Mouse (Mus musculus) cerebellum, adult 18-20 months (tissue): ENCODE data around the gene 2010109A12Rik.

Experiments used
- DNase-seq, 2 experiments: peaks; one replicate each; pipeline ENCODE4 v3.0.0; 2021

2010109A12Rik gene

DNA sequence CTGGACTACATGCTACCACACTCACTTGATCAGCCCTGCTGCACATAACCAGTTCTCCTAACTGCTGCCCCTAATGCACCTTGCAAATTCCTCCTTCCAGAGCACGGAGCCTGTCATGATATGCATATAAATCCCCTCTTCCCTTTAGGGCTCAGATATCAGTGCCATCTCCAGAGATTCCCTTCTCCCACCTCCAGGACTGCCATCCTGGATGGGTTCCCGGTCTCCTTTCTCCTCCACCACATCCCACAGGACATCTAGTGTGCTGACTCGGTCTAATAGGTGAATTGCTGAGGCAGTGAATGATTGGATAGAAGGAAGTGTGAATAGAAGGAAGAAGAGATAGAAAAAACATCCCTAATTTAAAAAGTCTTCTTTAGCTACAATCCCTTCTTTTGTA lies 25.4 kb downstream of the 2010109A12Rik start:
- peak; percentile 48 to 55 for DNase-seq

DNA sequence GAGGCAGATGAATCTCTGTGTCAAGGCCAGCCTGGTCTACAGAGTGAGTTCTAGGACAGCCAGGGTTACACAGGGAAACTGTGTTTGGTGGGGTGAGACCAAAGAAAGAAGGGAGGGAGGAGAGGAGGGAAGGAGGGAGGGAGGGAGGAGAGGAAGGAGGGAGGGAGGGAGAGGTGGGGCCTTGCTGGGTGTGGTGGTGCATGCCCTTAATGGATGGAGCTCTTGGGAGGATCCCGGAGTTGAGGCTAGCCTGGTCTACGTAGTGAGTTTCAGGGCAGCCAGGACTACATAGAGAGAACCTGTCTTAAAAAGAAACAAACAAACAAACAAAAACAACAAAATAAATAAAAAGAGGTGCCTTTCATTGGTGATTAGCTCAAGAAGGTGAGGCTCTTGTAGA lies 26.5 kb downstream of the 2010109A12Rik start:
- DNase-seq, result no peak

DNA sequence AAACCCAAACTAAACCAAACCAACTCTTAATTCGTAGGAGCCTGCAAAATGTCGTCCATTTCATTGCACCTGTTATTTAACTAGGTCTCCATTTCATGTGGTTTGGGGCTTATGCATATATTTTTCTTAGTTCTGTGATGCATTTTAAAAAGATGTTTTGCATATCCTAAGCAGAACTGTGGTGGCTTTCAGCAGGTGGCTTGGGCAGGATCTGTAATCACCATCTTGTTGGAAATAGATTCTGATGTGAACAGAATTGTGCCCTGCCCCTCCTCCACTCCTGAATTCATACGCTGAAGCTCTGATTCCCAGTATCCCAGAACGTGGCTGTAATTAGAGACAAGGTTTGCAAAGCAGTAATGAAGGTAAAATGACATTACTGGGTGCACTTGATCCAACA lies 27.8 kb downstream of the 2010109A12Rik start:
- DNase-seq, result peak; percentile 48 to 49

DNA sequence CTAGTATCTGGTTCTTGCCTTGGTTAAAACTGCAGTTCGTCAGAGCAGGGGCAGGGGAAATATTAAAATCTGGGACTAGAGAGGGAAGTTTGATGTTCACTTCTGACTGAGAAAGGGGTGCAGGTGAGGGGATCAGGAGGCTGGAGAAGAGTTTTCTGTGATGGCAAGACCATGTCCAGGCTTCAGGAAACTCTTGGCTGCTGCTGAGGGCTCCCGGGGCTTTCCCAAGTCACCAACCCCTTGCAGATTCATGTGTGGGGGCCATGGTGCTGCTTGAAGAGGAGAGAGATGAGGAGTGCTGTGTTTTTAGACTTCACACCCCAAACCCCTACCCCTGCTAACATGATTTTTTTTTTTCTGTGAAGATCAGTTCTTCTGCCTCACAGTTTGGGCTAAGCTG lies 28.3 kb downstream of the 2010109A12Rik start:
- no peak for DNase-seq

DNA sequence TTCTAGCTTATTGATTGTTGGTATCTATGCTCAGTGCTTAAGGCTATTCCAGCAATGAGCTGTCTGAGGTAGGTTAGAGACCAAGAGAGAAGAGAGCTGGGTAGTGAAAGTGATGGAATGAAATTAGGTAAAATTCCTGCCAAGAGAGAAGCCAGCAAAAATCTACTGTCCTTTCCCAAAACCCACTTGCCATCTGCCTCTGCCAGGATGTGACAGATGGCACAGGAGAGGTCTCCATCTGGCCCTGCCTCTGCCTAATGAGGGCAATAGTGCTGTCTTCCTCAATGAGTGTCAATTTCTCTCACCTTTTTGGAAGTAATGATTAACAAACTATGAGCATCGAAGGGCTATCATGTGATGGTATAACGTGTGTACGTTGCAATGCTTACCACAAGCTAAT lies 29.6 kb downstream of the 2010109A12Rik start:
- DNase-seq, result peak; percentile 96

DNA sequence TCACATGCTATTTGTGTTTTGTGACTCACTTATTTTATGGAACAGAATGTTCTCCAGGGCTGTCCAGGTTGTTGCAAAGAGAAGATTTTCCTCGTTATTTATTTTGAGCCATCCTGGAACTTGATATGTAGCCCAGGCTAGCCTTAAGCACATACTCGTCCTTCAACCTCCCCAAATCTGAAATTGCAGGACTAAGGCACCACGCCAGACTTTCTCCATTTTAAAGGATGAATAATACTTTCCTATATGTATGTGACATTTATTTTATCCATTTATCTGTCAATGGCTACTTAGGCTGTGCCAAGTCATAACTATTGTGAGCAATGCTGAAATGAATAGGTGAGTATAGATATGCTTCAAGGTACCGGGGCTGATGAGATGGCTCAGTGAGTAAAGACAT lies 30.2 kb downstream of the 2010109A12Rik start:
- DNase-seq, result peak in 1 of 2 experiments; percentile 48

DNA sequence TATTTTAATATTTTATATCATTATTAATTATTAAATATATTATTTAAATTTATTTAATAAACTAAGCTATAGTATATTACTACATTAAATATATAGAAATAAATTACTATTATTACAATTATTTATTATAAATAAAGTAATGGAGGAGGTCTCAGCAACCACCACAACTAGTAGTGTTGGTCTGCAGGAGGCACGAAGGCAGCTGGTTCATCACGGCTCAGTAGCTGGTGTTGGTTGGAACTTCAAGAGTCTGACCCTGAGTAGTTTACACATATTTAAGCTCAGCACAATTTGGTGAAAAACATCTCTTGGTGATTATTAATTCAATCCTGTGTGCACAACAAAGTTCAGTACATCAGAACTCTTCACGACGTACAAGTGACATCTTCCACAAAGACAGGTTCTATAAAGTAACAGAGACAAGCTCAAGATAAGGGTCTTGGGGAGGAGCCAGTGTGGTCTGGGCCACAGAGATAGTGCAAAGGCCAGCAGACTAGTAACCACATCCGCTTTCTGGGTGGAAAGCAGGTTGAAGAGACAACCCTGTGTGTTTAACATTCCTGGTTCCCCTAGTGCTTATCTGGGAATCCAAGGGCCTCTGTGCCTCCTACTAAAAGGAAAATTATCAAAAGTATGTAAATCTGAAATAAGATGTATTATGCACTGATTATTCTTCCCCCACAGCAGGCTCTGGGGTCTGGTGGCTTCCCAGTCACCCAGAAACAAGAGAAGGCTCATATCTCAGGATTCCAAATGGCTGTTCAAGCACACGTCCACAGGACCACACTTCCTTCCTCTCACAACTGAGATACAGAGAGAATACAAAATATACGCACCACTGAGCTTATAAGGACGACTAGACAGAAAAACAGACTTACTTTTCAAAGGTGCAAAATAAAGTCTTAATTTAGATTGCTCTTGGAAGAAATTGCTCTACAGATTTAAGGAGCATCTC lies 33.5 kb downstream of the 2010109A12Rik start:
- DNase-seq, result no peak

DNA sequence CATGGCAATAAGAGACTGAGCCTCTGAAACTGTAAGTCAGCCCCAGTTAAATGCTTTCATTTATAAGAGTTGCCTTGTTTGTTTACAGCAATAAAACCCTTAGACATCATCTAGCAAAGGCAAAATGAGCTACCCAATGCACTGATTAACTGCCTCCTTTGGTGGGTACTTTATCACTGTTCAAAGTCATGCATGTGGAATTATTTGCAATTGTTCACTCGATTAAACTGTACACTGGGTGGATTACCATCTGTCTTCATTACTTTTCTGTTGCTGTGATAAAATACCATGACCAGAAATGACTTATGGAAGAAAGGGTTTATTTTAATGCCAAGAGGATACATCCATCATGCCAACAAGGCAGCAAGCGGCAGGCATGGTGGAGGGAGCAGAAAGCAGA lies 39.0 kb downstream of the 2010109A12Rik start:
- DNase-seq, result no peak

DNA sequence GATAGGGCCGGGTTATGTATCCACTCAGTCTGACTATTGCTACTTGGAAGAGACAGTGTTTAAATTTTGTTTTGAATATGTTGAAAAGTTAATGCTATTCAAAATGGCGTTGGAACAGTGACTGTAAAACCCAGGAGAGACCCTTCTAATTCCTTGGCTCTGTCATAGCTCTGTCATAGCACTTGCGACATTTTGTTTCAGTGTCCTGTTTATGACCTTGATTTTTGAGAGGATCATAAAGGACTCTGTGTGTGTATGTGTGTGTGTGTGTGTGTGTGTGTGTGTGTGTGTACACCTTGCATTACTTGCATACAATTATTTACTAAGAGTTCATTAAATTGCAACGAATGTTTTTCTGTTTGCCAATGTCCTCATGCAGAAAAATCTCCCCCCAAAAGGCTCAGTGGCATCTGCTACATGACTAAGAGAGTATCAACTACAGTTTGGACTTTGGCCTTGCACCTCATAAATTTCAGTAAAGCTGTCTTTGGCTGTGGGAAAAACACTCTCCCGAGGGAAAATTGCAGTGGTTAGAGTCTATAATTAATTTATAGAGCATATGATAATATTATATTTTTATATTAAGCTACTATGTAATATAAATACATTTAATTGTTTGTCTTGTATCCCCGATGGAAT lies 43.7 kb downstream of the 2010109A12Rik start:
- no peak for DNase-seq

DNA sequence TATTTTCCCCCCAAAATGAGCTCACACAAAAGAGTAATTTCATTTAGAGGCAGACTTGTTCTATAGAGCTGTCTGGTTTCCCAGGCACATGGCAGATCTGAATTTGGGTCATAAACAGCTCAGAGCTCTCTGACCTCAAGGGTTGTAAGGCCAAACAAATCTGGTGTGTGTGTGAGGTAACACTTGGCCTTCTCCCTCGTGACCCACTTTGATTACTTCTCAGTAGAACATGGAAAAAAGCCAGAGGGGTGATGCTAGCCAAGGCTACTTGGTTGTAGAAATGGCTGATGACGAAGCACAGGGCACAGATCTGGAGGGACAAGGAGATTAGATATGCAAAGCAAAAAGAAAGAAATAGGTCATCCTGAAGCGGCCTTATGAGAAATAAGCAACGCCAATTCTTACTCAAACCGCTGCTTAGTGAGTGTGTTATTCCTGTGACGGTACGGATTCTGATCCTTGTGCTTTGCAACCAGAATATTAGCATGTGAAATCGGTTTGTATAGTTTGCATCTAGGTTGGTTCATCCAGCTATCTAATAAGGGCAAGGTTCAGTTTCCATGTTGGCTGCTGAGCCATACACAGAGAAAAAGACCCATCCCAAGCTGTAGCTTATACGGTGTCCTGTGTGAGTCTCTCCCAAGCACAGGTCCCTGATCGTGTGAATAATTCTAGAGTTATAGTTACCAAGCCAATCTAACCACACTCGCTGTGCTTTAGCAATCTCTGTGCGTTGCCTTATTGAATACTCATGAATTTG lies 44.9 kb downstream of the 2010109A12Rik start:
- DNase-seq, result peak; percentile 65 to 74

DNA sequence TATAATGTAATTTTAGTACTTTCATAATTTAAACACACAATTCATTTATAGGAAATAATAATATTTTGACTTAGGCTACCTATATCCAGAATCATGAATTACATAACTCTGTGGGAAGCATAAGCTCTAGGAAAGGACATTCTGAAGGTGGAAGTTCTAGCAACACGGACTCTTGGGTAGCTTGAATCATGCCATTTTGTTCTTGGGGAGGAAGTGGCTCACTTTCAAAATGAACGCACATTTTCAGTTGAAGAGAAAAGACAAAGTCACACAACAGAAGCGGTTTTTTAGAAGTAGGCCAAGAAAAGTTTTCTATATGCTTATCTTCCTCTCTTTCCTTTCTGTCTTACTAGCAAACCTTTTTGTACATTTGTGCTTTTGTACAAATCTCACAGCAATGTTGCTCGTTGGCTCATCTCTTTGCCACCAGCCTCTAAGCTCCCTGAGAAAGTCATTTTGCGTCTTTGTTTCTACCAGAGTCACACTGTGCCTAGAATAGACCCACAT lies 49.5 kb downstream of the 2010109A12Rik start:
- DNase-seq, result no peak

DNA sequence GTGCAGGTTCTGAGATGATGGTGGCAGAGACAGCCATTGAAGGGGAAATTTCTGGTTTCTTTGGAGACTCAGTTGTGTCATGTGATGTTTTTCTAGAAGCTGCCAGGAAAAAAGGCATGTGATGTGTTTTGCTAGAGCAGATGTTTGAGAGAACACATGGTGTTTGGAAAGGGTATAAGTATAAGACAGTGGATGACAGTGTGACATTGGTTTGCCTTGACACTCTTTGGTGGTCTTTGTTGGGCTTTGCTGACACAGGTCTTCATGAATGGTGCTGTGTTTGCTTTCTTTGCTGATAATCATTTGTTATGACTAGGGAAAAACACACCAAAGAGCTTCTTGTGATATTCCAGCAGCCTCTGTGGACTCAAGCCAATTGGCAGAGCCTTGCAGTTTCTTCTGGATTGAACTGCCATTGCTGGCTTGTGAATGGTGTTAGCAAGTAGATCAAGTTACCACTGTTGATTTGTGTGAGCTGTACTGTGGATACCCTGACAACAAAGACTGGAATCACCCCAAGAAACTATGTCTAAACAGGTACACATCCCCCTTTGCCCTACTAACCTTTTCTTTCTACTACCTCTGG lies 50.6 kb downstream of the 2010109A12Rik start:
- DNase-seq, result no peak

DNA sequence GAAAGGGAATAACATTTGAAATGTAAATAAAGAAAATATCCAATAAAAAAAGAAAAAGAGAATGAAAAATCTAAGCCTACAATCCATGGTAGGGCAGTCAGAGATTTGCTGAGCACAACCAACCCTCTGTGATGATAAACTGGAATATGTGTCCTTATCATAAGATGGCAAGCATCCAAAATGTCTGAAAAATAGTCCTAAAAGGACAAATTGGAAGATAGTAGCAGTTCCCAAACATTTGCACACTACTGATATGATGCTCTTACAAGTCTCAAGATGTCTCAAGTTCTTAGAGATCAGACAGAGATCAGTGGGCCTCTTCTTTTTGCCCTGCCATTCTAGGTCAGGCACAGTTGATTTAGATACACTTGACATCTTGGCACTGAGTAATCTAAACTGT lies 53.0 kb downstream of the 2010109A12Rik start:
- no peak for DNase-seq

DNA sequence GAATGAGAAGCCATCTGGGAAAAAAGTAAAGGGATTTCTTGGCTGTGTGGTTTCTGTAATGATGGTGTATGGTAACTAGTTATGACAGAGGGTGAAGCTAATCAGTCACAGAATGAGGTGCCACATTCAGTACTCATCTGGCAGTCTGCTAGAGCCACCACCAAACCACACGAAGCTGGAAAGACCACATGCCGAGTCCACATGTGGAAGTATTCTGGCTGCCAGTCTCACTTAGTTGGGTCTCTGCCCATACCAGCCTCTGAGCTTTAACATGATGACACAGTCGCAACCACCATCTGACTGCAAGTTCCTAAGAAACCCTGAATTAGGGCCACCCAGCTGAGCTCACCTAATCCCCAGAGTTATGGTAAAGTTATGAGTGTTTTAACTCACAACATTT lies 54.7 kb downstream of the 2010109A12Rik start:
- DNase-seq, result no peak

DNA sequence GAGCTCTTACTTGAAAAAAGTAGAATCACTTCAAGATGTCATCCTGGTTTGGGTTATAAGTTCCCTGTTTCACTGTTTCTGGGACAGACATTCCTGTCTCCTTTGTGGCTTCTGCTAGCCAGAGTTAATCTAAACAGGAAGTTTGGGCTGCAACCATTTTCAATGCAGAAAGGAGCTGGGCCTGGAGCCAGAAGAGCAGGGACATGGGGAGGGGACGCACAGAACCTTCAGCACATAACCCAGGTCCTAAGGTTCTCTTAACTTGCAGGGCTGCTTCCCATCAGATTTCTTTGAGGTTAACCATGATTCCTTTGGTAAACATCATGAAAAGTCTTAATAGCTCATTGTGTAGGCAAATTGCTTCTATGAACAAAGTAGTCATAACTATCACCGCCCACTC lies 56.4 kb downstream of the 2010109A12Rik start:
- no peak for DNase-seq
